Mouse (Mus musculus) left cerebral cortex, postnatal 10 days (tissue): ENCODE data around the gene Abhd6. TPM values are rescaled to one million over a fixed set of nuclear protein-coding genes. Genes with fewer than 3 reads are reported as not detected.

Source experiments
- DNase-seq, 2 experiments: peaks; one replicate each; pipeline ENCODE4 v3.0.0; 2021 to 2022; ENCODE audit warnings: low spot score in 2 of 2, mixed read lengths in 1 of 2; ENCODE audit errors: extremely low spot score in 1 of 2
- intact Hi-C: fragments of 180-260 bp; cut with DNase I; formaldehyde crosslinking; loops from one replicate; pipeline ENCODE4 v1.15.1; 2025
- total RNA-seq, 2 experiments: library from RNA; stranded (reverse); gene quantifications; 2 replicates each; pipeline ENCODE4 v1.2.3; 2021

The Abhd6 gene
- total RNA-seq, 2 experiments from 2014 or later: 51.8 to 52.3 TPM

DNA sequence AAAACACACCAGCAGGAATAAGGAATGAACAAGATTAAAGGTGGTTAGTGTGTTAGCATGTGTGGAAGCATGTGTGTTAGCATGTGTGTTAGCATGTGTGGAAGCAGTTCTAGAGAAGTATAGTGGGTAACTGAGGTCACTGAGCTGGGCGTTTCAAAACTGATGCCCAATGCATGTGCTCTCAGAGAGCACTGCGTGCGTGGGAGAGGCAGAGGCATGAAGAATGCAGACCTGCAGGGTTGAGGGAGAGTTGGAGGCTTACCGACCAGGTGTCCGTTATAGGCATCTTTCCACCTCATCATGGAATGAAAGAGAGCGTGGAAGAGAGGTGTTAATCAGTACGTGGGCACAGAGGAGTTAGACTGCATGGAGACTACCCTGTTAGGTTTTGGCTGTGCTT, 17.8 kb downstream of the Abhd6 start:
- no peak for DNase-seq
- intact Hi-C loops: no loop called here

DNA sequence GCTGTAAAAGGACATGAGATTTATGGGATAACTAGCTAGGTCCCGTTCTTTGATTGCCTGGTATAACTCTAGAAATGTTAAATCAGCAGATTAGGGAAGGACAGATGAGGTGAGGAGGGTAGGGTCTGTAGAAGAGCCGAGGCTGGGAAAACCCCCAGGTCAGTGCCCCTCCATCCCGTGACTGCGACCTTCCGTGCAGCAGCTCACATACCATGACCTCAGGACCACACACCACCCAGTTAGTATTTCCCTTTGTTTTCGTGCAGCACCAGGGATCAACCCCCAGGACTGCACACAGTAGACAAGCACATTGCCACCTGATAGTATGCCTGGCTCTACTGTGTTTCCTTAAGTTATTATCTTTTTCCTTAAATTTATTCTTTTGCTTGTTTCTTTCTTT, 21.8 kb downstream of the Abhd6 start:
- intact Hi-C loops: no loop called here
- no peak for DNase-seq

DNA sequence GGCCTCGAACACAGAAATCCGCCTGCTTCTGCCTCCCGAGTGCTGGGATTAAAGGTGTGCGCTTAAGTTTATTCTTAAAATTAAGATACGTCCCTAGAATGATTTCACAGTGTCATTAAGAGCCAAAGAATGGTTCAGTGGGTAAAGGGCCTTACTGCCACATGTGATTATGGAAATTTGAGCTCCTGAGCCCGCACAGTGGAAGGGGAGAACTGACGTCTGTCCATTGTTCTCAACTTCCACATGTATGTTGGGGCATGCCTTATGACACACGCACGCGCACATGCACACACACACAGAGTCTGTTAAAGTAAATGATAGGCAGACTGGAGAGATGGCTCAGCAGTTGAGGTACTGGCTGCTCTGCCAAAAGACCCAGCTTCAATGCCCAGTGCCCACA, 22.2 kb downstream of the Abhd6 start:
- no peak for DNase-seq
- intact Hi-C loops: no loop called here

DNA sequence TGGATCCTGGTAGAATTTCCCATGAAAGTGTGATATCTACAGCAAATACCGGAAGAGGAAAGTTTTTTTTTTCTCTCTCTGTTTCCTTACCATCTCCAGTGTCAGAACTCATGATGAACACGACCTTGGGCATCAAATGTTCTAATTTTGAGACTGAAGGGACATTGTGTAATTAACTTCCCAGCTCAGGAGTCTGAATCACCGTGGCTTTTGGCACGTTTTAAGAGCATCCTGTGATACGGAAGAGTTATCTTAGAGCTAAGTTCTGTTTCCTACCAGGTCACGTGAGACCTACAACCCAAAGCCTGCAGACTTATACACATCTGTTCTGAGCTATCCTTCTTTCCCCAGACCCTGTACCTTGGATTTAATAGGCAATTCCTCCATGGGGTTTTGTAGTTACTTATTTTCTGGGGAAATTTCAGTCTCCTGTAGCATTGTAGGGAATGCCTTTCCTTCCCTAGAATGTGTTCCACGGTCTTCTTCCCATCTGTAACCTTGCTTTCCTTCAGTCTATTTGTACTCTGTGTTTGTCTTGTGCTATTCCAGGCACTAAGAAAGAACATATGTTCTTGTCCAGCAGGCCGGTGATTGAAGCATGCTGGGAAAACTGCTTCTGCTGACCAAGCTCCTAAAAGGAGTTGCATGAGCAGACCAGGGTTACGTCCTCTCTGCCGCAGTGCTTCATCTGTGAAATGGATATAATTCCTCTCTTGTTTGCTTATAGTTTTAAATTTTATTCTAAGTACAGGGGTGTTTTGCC, 24.2 kb downstream of the Abhd6 start:
- intact Hi-C loops: no loop called here
- no peak for DNase-seq

DNA sequence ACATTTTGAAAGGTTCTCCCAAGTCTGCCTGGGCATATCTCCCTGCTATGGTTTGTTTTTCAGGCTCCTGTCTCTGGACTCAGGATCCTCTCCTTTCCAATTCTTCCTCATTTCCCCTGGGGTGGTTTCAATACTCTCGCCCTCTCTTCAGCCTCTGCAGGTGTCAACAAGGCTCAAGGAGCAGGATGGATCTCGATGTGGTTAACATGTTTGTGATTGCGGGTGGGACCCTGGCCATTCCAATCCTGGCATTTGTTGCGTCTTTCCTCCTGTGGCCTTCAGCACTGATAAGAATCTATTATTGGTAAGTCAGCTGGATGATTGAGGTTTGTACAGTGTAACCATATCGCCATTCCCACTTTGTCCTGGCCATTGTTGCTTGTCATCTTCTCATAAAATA, 25.4 kb downstream of the Abhd6 start:
- no peak for DNase-seq
- intact Hi-C loops: no loop called here

DNA sequence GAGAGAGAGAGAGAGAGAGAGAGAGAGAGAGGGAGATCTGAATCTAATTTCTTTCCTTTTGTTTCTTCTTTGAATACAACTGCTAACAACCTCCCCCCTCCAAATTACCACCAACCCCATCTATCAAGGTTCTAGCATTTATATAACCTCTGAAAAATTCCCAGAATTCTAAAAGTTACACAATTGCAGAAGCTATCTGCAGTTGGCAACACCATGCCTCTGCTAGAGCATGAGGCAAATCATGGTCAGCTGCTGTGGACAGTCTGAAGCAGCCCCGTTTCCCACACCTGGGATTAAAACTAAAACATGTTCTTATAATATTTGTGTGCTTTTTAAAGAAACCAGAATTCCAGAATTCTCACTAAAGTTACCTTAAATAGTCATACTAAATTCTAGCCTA, 27.1 kb downstream of the Abhd6 start:
- no peak for DNase-seq
- intact Hi-C loops: no loop called here

DNA sequence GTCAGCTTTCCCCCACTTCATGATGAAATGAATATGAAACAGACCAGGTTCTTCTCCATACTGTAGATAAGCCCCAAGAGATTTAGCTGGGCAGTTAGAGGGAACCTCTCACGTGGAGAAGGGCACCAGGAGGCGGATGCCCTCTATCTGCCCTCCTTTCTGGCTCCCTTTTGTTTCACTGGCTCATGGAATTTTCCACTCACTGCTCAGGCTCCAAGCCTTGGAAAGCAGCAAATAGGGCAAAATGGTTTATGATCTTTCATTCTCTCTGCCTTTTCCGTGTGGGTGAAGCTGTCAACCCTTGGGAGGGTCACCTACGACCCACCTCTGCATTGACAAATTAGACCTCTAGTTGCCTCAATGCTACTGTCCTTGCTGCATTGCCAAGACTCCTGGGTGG, 27.8 kb downstream of the Abhd6 start:
- DNase-seq: no peak
- intact Hi-C loops: no loop called here

DNA sequence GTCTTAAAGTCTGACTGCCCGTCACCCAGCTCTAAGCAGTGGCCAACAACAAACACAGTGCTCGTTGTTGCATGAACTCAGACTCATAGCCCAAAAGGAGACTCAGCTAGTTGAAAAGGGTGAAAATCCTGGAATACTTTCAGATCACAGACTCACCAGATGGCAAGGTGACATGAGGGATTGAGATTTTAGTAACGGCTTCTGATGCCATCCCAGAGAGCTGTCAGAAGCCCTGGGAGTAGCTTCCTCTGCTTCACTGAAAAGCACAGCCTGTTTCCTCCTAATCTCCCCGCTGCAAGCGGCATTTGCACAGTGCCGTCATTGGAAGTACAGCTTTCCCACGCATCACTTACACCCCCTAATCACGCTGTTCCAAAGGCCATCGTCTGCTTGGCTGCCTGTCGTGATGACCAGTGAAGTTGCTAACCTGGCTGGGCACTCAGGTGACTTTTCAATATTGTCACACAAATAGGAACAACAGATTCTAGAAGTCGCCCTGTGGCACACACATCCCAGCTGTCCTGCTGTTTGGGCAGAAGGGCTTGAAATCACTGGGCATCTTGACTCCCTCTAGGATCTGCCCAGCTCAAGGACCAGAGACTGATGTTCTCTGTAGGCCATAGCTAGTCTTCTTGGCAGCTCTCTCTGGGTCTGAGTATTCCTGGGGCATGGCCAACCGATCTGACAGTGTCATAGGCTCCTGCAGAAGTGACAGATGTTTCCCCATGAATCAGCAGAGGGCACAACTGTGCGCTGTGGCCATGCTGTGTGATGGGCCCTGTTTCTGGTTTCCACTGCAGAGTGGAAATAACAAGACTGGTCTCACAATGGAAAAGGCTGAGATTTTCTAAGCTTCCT, 29.6 kb downstream of the Abhd6 start:
- intact Hi-C loops: no loop called here
- no peak for DNase-seq

DNA sequence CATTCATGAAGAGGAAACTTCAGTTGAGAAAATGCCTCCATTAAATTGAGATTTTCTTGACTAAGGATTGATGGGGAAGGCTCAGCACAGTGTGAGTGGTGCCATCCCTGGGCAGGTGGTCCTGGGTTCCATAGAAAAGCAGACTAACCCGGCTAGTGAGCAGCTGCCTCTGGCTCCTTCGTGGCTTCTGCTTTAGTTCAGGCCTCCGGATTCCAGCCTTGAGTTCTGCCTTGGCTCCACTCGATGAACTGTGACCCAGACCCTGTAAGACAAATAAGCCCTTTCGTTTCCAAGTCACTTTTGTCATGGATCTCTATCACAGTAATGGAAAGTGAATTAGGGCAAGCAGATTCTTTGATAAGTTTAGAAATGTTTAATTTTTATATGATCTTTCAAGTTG, 31.9 kb downstream of the Abhd6 start:
- DNase-seq: no peak
- intact Hi-C loops: no loop called here

DNA sequence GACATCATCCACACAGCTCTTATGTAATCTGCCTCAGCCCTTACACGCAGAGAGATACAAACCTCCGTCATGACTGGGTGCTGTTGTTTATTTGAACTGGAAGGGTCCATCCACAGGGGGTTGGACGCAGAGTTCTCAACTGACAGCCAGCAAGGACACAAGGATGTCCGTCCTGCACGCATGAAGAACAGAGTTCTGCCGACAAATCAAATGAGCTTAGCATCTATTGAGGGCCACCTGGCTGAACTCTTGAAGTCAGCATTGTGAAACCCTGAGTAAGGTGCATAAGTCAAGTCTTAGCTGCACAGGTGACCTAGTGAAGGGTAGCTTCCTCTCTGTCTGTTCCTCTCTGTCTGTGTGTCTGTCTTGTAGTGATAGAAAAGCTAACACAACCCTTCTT, 33.2 kb downstream of the Abhd6 start:
- intact Hi-C loops: no loop called here
- no peak for DNase-seq

DNA sequence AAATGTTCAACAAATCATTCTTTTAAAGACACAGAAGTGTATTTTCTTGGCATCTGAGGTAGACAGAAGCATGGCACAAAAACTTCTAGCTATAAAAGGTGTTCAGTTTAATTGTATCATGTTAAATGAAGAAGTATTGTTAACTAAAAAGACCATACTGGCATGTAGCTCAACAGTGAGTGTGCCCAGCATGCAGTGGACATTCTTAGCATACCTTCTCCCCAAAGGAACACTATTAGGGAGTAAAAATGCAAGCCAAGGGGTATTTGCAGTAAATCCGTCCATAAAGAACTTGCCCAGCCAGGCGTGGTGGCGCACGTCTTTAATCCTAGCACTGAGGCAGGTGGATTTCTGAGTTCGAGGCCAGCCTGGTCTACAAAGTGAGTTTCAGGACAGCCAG, 33.7 kb downstream of the Abhd6 start:
- intact Hi-C loops: no loop called here
- DNase-seq: no peak

DNA sequence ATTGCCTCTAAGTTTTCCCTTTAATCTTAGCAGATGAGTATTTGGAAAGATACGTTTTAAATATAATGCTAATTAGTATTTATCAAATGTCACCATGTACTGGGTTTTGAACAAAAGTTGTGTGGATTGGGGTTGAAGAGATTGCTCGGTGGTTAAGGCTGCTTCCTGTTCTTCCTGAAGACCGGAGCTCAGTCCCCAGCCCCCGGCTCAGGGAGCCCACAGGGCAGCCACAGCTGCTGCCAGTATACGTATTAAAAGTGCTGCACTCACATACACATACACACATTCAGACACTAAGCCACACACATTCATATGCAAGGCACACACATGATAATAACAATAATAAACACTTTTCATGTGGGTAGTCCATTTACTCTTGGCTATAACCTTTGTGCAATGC, 35.4 kb downstream of the Abhd6 start:
- intact Hi-C loops: no loop called here
- no peak for DNase-seq

DNA sequence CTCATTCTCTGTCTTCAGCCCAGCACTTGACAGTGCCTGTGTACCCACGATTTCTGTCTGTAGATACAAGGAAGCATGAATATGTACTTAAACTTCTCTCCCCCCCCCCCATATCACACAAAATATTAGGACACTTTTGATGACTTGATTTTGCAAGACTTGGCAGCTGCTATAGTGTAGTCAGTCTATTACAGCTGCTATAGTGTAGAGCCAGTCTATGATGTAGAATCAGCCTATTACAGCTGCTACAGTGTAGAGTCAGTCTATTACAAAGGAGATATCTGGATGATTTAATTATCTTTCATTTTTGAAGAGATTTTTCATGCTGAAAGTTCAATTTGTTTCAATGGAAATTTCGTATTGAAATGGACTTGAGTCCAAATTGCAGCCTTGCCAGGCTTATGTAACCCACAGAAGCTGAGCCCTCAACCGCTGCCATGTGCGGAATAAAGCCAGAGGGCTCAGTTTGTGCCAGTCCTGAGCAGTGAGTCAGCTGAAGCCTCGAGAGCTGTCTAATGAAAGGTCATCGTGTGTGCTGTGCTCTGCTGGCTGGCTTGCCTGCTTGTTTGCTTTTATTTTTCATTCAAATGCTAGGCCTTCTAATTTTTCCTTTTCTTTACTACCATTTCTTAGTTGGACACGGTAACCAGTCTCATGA, 36.2 kb downstream of the Abhd6 start:
- intact Hi-C loops: no loop called here
- peak in 1 of 2 experiments; percentile 36 for DNase-seq

DNA sequence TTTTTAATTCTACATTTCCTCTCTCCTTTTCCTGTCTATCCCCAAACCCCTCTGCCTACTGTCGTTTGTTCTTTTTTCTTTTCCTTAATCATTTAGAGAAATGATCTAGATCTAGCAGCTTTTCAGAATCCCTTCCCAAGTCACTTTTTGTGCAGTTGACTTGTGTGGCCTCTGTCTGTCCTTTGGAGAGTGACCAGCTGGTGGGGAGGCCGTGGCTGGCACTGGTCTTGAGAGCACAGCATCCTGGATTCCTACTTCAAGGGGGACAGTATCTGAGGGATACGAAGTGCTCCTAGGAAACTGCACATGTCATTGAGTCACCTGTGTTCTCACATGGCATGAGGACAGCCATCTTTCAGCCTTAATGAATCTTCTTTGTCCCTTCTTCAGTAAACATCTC, 37.5 kb downstream of the Abhd6 start:
- intact Hi-C loops: loop anchor here (5.0 kb wide), 2 partner anchors 33 to 73 kb away; no protein-coding TSS in a partner anchor
- no peak for DNase-seq

DNA sequence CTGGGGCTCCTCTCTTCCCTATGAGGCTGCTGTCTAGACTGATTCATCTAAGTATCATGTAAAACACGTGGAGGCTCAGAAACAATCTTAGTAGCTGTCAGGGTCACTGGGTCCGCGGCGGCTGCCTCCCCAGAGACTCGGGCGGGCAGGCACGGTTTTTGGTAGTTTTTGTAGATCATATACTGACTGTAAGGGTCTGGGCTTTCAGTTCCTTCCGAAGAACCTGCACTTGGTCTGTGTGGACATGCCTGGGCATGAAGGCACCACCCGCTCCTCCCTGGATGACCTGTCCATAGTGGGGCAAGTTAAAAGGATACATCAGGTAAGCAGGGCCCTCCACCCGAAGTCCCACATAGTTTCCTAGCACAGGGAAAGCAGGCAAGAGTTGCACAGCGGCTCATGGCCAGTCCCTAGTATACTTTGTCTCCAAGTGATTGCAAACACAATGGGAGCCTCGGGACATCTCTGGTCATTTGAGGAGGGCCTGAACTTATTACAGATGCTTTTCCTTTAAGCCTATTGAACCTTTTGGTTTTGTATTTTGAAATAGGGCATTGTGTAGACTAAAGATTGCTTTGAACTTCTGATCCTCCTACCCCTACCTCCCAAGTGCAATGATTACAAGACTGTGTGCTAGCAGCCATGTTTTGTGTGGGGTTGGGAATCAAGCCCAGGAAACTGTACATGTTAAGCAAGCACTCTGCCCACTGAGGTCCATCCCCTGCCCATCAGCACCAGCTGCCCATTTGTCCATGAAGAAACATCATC, 38.4 kb downstream of the Abhd6 start:
- intact Hi-C loops: loop anchor here (5.0 kb wide), 2 partner anchors 34 to 74 kb away; no protein-coding TSS in a partner anchor
- no peak for DNase-seq

DNA sequence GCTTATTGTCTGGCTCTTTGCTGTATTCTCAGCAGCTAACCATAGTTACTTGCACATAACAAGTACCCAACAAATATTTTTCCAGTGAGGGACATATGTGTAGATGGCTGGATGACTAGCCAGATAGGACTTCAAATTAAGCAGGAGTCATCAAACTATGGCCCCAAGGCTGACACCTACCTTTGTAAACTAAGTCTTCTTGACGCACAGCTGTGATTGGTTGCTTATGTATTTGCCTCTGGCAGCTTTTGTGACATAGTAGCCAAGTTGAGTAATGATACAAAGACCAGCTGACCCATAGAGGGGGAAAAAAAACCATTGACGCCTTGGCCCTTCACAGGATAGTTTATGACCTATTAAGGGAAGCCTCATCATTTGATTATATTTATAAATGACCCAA, 39.4 kb downstream of the Abhd6 start:
- no peak for DNase-seq
- intact Hi-C loops: loop anchor here (5.0 kb wide), 2 partner anchors 35 to 75 kb away; no protein-coding TSS in a partner anchor

DNA sequence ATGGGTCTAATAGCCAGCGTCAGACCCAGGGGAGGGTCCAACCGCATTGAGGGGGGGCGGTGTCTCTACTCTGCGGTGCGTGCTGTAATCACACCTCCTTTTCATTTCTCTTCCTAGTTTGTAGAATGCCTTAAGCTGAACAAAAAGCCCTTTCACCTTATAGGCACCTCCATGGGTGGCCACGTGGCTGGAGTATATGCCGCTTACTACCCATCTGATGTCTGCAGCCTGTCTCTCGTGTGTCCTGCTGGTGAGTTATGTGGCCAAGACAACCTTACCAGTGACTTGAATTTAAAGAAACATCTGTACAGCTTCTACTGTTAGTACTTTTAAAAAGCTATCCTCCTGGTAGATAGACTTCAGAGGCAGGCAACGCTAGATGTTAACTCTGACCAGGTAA, 39.9 kb downstream of the Abhd6 start:
- intact Hi-C loops: loop anchor here (5.0 kb wide), 2 partner anchors 35 to 75 kb away; no protein-coding TSS in a partner anchor
- no peak for DNase-seq

DNA sequence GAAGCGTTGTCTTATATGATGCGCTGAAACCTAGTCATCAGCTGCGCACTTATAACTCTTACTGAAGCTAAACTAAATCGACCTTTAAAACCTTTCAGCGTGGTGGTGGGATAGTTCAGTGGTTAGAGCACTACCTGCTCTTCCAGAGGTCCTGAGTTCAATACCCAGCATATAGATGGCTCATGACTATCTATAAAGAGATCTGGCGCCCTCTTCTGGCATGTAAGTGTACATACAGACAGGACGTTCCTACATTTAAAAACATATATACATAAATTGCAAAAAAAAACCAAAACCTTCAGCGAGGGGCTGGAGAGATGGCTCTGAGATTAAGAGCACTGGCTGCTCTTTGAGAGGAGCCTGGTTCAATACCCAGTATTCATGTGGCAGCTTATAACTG, 41.6 kb downstream of the Abhd6 start:
- intact Hi-C loops: loop anchor here (5.0 kb wide), 2 partner anchors 37 to 77 kb away; no protein-coding TSS in a partner anchor
- peak; percentile 34 to 36 for DNase-seq

DNA sequence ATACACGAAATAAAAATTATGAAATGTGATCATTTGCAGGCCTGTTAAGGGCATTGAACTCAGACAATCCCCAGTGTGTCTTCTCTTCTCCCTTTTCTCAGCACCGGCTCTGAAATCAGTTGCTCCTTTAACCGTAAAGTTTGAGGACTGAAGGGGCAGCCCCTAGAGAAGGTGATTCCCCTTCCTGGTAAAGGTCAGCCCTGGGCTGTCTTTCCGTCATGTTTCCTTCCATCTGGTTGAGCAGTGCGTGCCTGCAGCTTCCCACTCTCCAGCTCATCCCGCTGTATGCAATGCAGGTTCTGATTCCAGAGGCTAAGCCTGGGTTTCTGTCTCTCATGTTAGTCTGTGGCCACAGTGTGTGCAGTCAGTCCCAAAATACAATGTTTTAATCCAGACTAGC, 42.1 kb downstream of the Abhd6 start:
- DNase-seq: no peak
- intact Hi-C loops: loop anchor here (5.0 kb wide), 2 partner anchors 37 to 77 kb away; no protein-coding TSS in a partner anchor
